Mouse (Mus musculus) liver, embryonic 16.5 days (tissue): ENCODE results near the gene Kctd12. TPM values are rescaled to one million over a fixed set of nuclear protein-coding genes. Genes with fewer than 3 reads are reported as not detected.

Experiments used
- ATAC-seq: fragments of 200-750 bp; cut with Nextera tagmentation; 2 replicates; pipeline ENCODE4 v1.8.0; 2017; ENCODE audit warnings: low read depth, mild to moderate bottlenecking, moderate number of reproducible peaks, moderate library complexity
- H3K27ac ChIP-seq: fragments of 300-500 bp; sonication (generic); 2 replicates; pipeline ENCODE4 v1.5.1; 2014; ENCODE audit warnings: mild to moderate bottlenecking, low read length
- H3K27me3 ChIP-seq: fragments of 300-500 bp; sonication (generic); 2 replicates; pipeline ENCODE4 v1.6.1; 2014; ENCODE audit warnings: low read depth, low read length, mixed read lengths; ENCODE audit not compliant: control insufficient read depth, insufficient read depth
- H3K36me3 ChIP-seq: fragments of 300-500 bp; sonication (generic); 2 replicates; pipeline ENCODE4 v1.6.1; 2014; ENCODE audit warnings: mild to moderate bottlenecking; ENCODE audit not compliant: control insufficient read depth, insufficient read depth
- H3K4me1 ChIP-seq: fragments of 300-500 bp; sonication (generic); 2 replicates; pipeline ENCODE4 v1.6.1; 2014; ENCODE audit warnings: low read depth, low read length, mixed read lengths; ENCODE audit not compliant: control insufficient read depth
- H3K4me2 ChIP-seq: fragments of 300-500 bp; sonication (generic); 2 replicates; pipeline ENCODE4 v1.6.1; 2014; ENCODE audit warnings: low read depth, low read length, mixed read lengths
- H3K4me3 ChIP-seq: fragments of 300-500 bp; sonication (generic); 2 replicates; pipeline ENCODE4 v1.5.1; 2014; ENCODE audit warnings: low read depth, mild to moderate bottlenecking, low read length
- H3K9ac ChIP-seq: fragments of 300-500 bp; sonication (generic); 2 replicates; pipeline ENCODE4 v1.6.1; 2014; ENCODE audit warnings: low read depth, low read length
- H3K9me3 ChIP-seq: fragments of 300-500 bp; sonication (generic); replicated peaks from 2 replicates; pipeline ENCODE4 v1.6.1; 2016; ENCODE audit warnings: low read length; ENCODE audit not compliant: control insufficient read depth
- WGBS: fragments of 180-500 bp; shearing (Covaris S2); extraction: QIAGEN DNeasy Blood & Tissue Kit; methylation state at CpG from one replicate; pipeline ENCODE4 v1.1.7; 2014; ENCODE audit not compliant: insufficient replicate concordance; 5-methylcytosine and 5-hydroxymethylcytosine counted together
- polyA plus RNA-seq: library from polyadenylated mRNA; unstranded; fragments of >200 nt; fragmentation: Nextera tagmentation; extraction: Ambion mirVana; gene quantifications from 2 replicates; pipeline ENCODE4 v1.2.1, GENCODE M21; 2015

Kctd12 gene
- polyA plus RNA-seq, 1 experiment from 2014 or later: 2.5 TPM

GRCm38 (mm10) chr14:102990765-102991164, 8.3 kb upstream of the Kctd12 start:
- no peaks in the 10 kb centered on the region for H3K9me3 ChIP-seq
- no peak for ATAC-seq
- no peaks in the 10 kb centered on the region for H3K27me3 ChIP-seq
- 42% methylated on average over 3 of the region's 3 CpGs for WGBS
- no peak overlapping the region for H3K4me3 ChIP-seq
- H3K36me3 ChIP-seq: no peaks in the 10 kb centered on the region
- H3K9ac ChIP-seq: no peak overlapping the region
- H3K4me2 ChIP-seq: no peak overlapping the region
- H3K27ac ChIP-seq: no peak overlapping the region
- H3K4me1 ChIP-seq: no peaks in the 10 kb centered on the region

- Histone ChIP-seq H3K4me3 (no peak overlapping the region), H3K9me3 (no peaks in the 10 kb centered on the region), H3K4me2 (no peak overlapping the region), H3K27ac (no peak overlapping the region), H3K36me3 (no peaks in the 10 kb centered on the region), H3K9ac (no peak overlapping the region), H3K27me3 (peaks cover under 1% of the 10 kb centered on the region; the same call in 1 of the 2 replicates), H3K4me1 (no peaks in the 10 kb centered on the region)
- WGBS: 62% methylated on average over 5 of the region's 5 CpGs
- no peak for ATAC-seq
Observed at GRCm38 (mm10) chr14:102989866-102990265, 7.4 kb upstream of the Kctd12 start.

- H3K4me3 ChIP-seq: no peak overlapping the region
- ATAC-seq: no peak
- H3K4me1 ChIP-seq: no peaks in the 10 kb centered on the region
- no peak overlapping the region for H3K4me2 ChIP-seq
- H3K9ac ChIP-seq: no peak overlapping the region
- 54% methylated on average over 4 of the region's 4 CpGs for WGBS
- H3K36me3 ChIP-seq: no peaks in the 10 kb centered on the region
- no peak overlapping the region for H3K27ac ChIP-seq
- H3K27me3 ChIP-seq: peaks cover 4% of the 10 kb centered on the region; the same call in 1 of the 2 replicates
- no peaks in the 10 kb centered on the region for H3K9me3 ChIP-seq
Observed at GRCm38 (mm10) chr14:102989254-102989653, 6.8 kb upstream of the Kctd12 start.

- Histone ChIP-seq H3K4me2 (no peak overlapping the region), H3K4me1 (peaks cover 2% of the 10 kb centered on the region; the same call in 1 of the 2 replicates), H3K9me3 (no peaks in the 10 kb centered on the region), H3K27ac (no peak overlapping the region), H3K4me3 (no peak overlapping the region), H3K36me3 (no peaks in the 10 kb centered on the region), H3K9ac (no peak overlapping the region), H3K27me3 (peaks cover 16% of the 10 kb centered on the region)
- 65% methylated on average over 5 of the region's 5 CpGs for WGBS
- no peak for ATAC-seq
Observed at GRCm38 (mm10) chr14:102987626-102988025, 5.2 kb upstream of the Kctd12 start.

GRCm38 (mm10) chr14:102983686-102984085, 1.2 kb upstream of the Kctd12 start:
- no peaks in the 10 kb centered on the region for H3K9me3 ChIP-seq
- no peak overlapping the region for H3K9ac ChIP-seq
- 35% methylated on average over 8 of the region's 8 CpGs for WGBS
- ATAC-seq: no peak
- H3K4me1 ChIP-seq: peaks cover 2% of the 10 kb centered on the region; the same call in 1 of the 2 replicates
- no peak overlapping the region for H3K27ac ChIP-seq
- H3K27me3 ChIP-seq: peaks cover 44% of the 10 kb centered on the region
- no peak overlapping the region for H3K4me3 ChIP-seq
- H3K4me2 ChIP-seq: peak overlapping the region; percentile 79; the same call in 1 of the 2 replicates
- H3K36me3 ChIP-seq: no peaks in the 10 kb centered on the region

DNA sequence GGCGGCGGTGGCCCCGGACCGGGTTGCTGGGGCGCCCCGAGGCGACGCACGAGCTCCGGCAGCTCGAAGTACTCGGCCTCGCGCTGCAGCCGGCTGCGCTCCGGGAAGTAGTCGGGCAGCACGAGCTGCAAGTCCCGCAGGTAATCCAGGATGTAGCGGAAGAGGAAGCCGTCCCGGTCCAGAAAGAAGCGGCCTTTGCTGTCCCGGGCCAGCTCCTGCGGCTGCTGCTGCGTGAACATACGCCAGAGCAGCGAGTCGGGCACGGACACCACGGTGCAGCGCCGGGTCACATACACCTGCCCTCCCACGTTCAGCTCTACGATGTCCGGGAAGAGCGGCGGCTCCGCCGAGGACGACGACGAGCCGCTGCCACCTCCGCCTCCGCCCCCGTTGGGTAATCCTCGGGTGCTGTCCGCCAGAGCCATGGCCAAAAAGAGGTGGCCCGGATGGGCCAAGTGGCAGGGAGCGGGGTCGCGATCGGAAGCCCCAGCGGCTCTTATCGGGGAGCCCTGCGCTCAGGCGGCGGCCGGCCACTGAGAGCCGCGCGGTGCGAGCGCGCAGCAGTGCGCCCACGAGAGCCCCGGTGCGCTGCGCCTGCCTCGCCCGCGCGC, 316 bp downstream of the Kctd12 start:
- peaks cover 44% of the 10 kb centered on the region for H3K27me3 ChIP-seq
- under 1% methylated on average over 68 of the region's 76 CpGs for WGBS

DNA sequence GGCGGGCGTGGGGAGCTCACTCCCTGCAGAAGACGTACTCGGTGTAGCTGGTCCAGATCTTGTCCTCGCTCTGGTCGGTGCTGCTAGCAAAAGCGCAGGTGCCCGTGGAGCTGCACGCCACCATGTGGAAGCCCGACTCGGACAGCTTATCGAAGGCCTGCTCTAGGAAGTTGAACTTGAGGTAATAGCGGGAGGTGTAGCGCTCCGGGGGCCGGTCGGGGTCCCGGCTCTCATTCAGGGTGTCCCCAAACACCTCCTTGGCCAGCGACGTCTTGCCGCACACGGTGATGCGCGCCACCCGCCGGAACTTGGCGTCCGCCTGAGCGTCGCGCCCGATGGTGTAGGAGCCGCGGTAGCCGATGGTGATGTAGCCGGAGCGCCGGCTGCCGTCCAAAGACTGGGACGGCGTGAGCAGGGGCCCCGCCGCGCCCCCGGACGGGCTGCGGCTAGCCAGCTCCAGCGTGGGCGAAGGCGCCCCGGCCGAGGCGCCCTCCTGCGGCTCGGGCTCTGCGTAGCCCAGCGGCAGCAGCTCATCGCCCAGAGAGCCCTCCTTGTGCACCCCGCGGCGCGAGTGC, 909 bp downstream of the Kctd12 start:
- Histone ChIP-seq H3K27ac (peak overlapping the region; percentile 74; the same call in 1 of the 2 replicates), H3K9ac (peak overlapping the region; percentile 54)

More for the DNA sequence above, 316 bp downstream of the Kctd12 start:
- H3K4me3 ChIP-seq: peak overlapping the region; percentile 58
- peak overlapping the region; percentile 79 for H3K4me2 ChIP-seq
- H3K9ac ChIP-seq: peak overlapping the region; percentile 54
- peaks cover 2% of the 10 kb centered on the region; the same call in 1 of the 2 replicates for H3K4me1 ChIP-seq
- H3K9me3 ChIP-seq: no peaks in the 10 kb centered on the region
- no peaks in the 10 kb centered on the region for H3K36me3 ChIP-seq
- peak overlapping the region; percentile 74 for H3K27ac ChIP-seq
- peak; percentile 5 for ATAC-seq

DNA sequence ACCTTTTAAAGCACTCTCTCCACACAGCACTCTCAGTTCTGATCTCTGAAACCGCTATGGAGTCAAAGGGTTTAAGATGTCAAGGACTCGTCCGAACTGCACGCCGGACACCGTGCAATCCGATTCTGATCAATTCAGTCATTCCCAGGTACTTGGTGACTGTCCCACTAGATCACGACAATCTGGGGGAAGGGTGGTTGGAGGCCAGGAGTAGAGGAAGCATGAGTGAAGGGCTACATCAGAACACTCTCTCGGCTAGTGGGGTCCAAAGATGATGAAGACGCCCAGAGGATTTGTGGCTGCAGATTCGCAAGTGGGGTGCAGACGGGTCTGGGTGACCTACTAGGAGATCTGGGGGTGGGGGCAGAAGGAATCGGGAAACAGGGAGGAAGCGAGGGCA, 1.5 kb downstream of the Kctd12 start:
- Histone ChIP-seq H3K27me3 (peaks cover 44% of the 10 kb centered on the region), H3K4me3 (peak overlapping the region; percentile 58), H3K4me1 (peaks cover 2% of the 10 kb centered on the region; the same call in 1 of the 2 replicates), H3K36me3 (no peaks in the 10 kb centered on the region), H3K9me3 (no peaks in the 10 kb centered on the region), H3K9ac (peak overlapping the region; percentile 54; the same call in 1 of the 2 replicates), H3K27ac (no peak overlapping the region), H3K4me2 (peak overlapping the region; percentile 79)
- 5% methylated on average over 14 of the region's 14 CpGs for WGBS
- ATAC-seq: no peak

More for the DNA sequence above, 909 bp downstream of the Kctd12 start:
- Histone ChIP-seq H3K4me3 (peak overlapping the region; percentile 58), H3K9me3 (no peaks in the 10 kb centered on the region), H3K4me2 (peak overlapping the region; percentile 79), H3K36me3 (no peaks in the 10 kb centered on the region), H3K4me1 (peaks cover 2% of the 10 kb centered on the region; the same call in 1 of the 2 replicates), H3K27me3 (peaks cover 44% of the 10 kb centered on the region)
- under 1% methylated on average over 60 of the region's 62 CpGs for WGBS
- peak; percentile 0; the same call in 1 of the 2 replicates for ATAC-seq

GRCm38 (mm10) chr14:102980481-102980880, 2.0 kb downstream of the Kctd12 start:
- Histone ChIP-seq H3K4me1 (peaks cover 2% of the 10 kb centered on the region; the same call in 1 of the 2 replicates), H3K27me3 (peaks cover 44% of the 10 kb centered on the region), H3K27ac (no peak overlapping the region), H3K9me3 (no peaks in the 10 kb centered on the region), H3K4me2 (peak overlapping the region; percentile 79), H3K9ac (peak overlapping the region; percentile 1; the same call in 1 of the 2 replicates), H3K4me3 (peak overlapping the region; percentile 58), H3K36me3 (no peaks in the 10 kb centered on the region)
- 3% methylated on average over 7 of the region's 7 CpGs for WGBS
- no peak for ATAC-seq
